Mouse (Mus musculus): ENCODE measurements at regions not wholly inside any gene's neighbourhood (a gene's known extent, or its start where the extent isn't known, plus 50 kb on each side); places are given as distances from the start of the nearest gene placed in this dataset.

DNA sequence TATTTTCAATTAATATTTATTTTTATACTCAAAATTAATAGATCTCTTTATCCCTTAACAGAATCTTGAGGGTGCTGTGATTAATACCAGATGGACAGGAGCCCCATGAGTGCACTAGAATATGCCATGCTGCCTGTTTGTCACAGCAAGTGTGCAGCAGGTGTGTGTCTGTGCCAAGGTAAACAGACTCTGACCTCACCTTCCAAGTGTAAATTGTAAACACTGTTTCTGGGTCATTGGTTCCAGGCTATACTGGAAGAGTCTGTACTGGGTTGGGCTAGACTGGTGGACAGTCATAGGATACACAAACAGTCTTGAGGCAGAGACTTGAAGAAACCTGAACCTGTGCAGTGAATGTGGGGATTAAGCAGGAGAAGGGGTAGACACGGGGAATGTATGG, 422.2 kb downstream of the Gm21833 start:
- no peaks in the 10 kb centered on the region for H3K36me3 ChIP-seq
- WGBS, result 55% methylated on average over 1 of the region's 1 CpGs
- H3K27ac ChIP-seq, result no peak overlapping the region
- no peak overlapping the region for H3K4me2 ChIP-seq (replicated peaks)
- H3K4me3 ChIP-seq (replicated peaks), result no peak overlapping the region
- no peak overlapping the region for H3K9ac ChIP-seq (replicated peaks)
- H3K9me3 ChIP-seq, result no peaks in the 10 kb centered on the region
- H3K27me3 ChIP-seq, result no peaks in the 10 kb centered on the region
- no peaks in the 10 kb centered on the region for H3K4me1 ChIP-seq (replicated peaks)
- ATAC-seq, result no peak

DNA sequence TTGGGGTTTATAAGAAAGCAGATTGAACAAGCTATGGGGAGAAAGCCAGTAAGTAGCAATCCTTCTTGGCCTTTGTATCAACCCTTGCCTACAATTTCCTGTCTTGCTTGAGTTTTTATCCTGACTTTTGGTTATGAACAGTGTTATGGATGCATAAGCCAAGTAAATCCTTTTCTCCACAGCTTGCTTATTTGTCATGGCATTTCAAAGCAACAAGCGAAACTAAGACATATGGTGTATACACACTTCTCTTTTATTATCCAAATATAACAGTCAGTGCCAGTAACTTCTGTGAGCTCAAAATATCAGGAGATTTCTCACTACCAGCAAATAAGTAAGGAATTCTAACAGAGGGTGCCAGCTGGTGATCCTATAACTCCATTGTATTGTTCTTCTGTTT, 426.0 kb downstream of the Gm21833 start:
- no peak for ATAC-seq
- WGBS, result 94% methylated on average over 1 of the region's 1 CpGs
- Histone ChIP-seq H3K9ac (replicated peaks) (no peak overlapping the region), H3K27me3 (no peaks in the 10 kb centered on the region), H3K4me1 (replicated peaks) (no peaks in the 10 kb centered on the region), H3K4me2 (replicated peaks) (no peak overlapping the region), H3K36me3 (no peaks in the 10 kb centered on the region), H3K9me3 (no peaks in the 10 kb centered on the region), H3K4me3 (replicated peaks) (no peak overlapping the region), H3K27ac (no peak overlapping the region)

DNA sequence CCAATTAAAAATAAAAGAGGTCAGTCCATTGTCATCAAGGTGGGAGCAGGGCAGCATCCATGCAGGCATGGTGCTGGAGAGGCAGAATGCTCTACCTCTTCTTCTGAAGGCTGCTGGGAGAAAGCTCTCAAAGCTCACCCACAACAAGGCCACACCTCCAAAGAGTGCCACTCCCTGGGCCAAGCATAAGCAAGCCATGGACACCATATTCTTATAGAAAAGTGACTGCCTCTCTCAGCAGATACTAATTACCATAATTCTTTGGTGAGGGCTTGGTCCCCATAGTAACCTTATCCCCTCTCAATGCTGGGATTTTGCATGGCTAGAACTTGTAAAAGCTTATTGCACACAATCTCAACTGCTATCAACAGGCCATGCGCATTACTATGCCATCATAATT, 443.7 kb downstream of the Gm21833 start:
- Histone ChIP-seq H3K36me3 (no peaks in the 10 kb centered on the region), H3K27ac (no peak overlapping the region), H3K4me1 (replicated peaks) (peaks cover 5% of the 10 kb centered on the region), H3K9ac (replicated peaks) (no peak overlapping the region), H3K9me3 (no peaks in the 10 kb centered on the region), H3K4me2 (replicated peaks) (no peak overlapping the region), H3K27me3 (no peaks in the 10 kb centered on the region), H3K4me3 (replicated peaks) (no peak overlapping the region)
- WGBS, result 56% methylated on average over 1 of the region's 1 CpGs
- peak; percentile 65 for ATAC-seq

GRCm38 (mm10) chr16:83316314-83316713, 488.1 kb downstream of the Gm21833 start:
- Histone ChIP-seq H3K4me2 (replicated peaks) (no peak overlapping the region), H3K27ac (no peak overlapping the region), H3K27me3 (no peaks in the 10 kb centered on the region), H3K9me3 (no peaks in the 10 kb centered on the region), H3K4me1 (replicated peaks) (no peaks in the 10 kb centered on the region), H3K9ac (replicated peaks) (no peak overlapping the region), H3K4me3 (replicated peaks) (no peak overlapping the region), H3K36me3 (no peaks in the 10 kb centered on the region)
- ATAC-seq, result no peak
- 83% methylated on average over 5 of the region's 5 CpGs for WGBS

DNA sequence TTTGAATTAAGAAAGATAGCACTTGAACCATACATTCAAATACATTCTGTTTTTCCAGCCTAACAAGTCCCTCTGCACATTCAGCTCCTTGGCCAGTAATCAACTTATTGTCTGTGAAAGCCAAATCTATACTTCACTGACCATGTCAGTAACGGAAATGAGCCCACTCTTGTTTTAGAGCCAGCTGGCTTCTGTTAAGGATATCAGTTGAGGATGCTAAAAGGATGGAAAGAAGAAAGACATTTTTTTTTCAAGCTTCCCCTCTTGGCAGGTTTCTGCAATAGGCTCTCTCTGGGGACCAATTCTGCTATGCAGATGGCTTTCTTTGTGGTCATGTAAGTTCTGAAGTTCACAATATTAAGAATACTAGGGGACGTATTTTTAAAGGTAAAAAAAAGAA, 498.6 kb downstream of the Gm21833 start:
- no peaks in the 10 kb centered on the region for H3K4me1 ChIP-seq (replicated peaks)
- ATAC-seq, result no peak
- WGBS, result 87% methylated on average over 2 of the region's 2 CpGs
- no peak overlapping the region for H3K27ac ChIP-seq
- H3K4me3 ChIP-seq (replicated peaks), result no peak overlapping the region
- H3K9ac ChIP-seq (replicated peaks), result no peak overlapping the region
- H3K4me2 ChIP-seq (replicated peaks), result no peak overlapping the region
- H3K9me3 ChIP-seq, result no peaks in the 10 kb centered on the region
- no peaks in the 10 kb centered on the region for H3K27me3 ChIP-seq
- H3K36me3 ChIP-seq, result no peaks in the 10 kb centered on the region

DNA sequence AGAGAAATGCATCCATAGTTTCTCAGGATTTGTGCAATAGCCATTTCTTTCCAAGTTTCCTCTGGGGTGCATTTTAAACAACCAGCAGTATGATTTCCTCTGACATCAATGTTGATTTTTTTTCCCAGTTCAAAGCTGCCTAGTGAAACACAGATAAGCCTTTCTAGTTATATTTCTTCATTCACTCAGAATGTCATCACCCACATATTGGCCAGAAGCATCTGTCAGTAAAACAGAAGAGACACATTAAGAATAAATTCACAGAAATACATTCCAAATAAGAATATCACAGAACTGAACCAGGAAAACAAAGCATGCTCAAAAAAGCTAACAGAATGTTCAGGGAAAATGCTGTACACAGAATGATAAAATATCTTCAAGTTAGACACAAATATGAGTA, 522.9 kb downstream of the Gm21833 start:
- Histone ChIP-seq H3K27ac (no peak overlapping the region), H3K4me2 (replicated peaks) (no peak overlapping the region), H3K36me3 (no peaks in the 10 kb centered on the region), H3K9me3 (no peaks in the 10 kb centered on the region), H3K9ac (replicated peaks) (no peak overlapping the region), H3K4me3 (replicated peaks) (no peak overlapping the region), H3K27me3 (no peaks in the 10 kb centered on the region), H3K4me1 (replicated peaks) (no peaks in the 10 kb centered on the region)
- no peak for ATAC-seq

DNA sequence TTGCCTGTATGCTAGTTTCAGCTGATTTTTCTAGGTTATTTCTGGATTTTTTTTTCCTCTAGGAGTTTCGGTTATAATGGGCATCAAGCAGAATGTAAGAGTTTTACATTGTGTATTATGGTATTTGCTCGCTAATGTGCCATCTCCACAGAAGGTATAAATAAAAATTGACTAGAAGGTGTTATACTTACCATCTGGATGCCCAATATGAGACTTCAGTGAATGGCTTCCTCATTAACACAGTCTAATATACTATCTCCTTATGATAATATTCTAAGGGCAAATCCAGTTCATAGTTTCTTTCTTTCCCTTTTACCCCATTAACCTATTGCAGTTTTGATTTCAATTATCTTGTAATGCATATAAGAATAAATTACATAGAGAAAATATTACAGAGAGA, 566.4 kb downstream of the Gm21833 start:
- WGBS, result 94% methylated on average over 2 of the region's 2 CpGs
- no peak for ATAC-seq
- H3K4me3 ChIP-seq (replicated peaks), result no peak overlapping the region
- no peak overlapping the region for H3K27ac ChIP-seq
- H3K4me1 ChIP-seq (replicated peaks), result no peaks in the 10 kb centered on the region
- no peak overlapping the region for H3K4me2 ChIP-seq (replicated peaks)
- H3K9ac ChIP-seq (replicated peaks), result no peak overlapping the region
- no peaks in the 10 kb centered on the region for H3K27me3 ChIP-seq
- 0 out of 2 replicates have a peak, but pooled peaks cover 3% of the 10 kb centered on the region for H3K9me3 ChIP-seq
- no peaks in the 10 kb centered on the region for H3K36me3 ChIP-seq

- H3K9ac ChIP-seq (replicated peaks), result no peak overlapping the region
- H3K27me3 ChIP-seq, result no peaks in the 10 kb centered on the region
- no peaks in the 10 kb centered on the region for H3K9me3 ChIP-seq
- no peaks in the 10 kb centered on the region for H3K4me1 ChIP-seq (replicated peaks)
- ATAC-seq, result no peak
- H3K4me2 ChIP-seq (replicated peaks), result no peak overlapping the region
- WGBS, result 77% methylated on average over 1 of the region's 1 CpGs
- H3K27ac ChIP-seq, result no peak overlapping the region
- no peak overlapping the region for H3K4me3 ChIP-seq (replicated peaks)
- H3K36me3 ChIP-seq, result no peaks in the 10 kb centered on the region
Observed at GRCm38 (mm10) chr16:83420676-83421075, 592.5 kb downstream of the Gm21833 start.

- Histone ChIP-seq H3K9me3 (no peaks in the 10 kb centered on the region), H3K36me3 (no peaks in the 10 kb centered on the region), H3K4me3 (replicated peaks) (no peak overlapping the region), H3K9ac (replicated peaks) (no peak overlapping the region), H3K27ac (no peak overlapping the region), H3K27me3 (no peaks in the 10 kb centered on the region), H3K4me1 (replicated peaks) (no peaks in the 10 kb centered on the region), H3K4me2 (replicated peaks) (no peak overlapping the region)
- WGBS, result 90% methylated on average over 5 of the region's 5 CpGs
- no peak for ATAC-seq
Observed at GRCm38 (mm10) chr16:83423096-83423495, 594.9 kb downstream of the Gm21833 start.
